Mouse (Mus musculus) cerebellum, postnatal 36 days (tissue): ENCODE measurements around the gene Asgr1.
"Not testable (repeated sequence)": the region's sequence is repeated elsewhere in the genome, so short reads cannot be mapped to it uniquely, and the experiment has no call there.

Experiments used
- DNase-seq, 2 experiments: peaks; one replicate each; pipeline ENCODE4 v3.0.0; 2021 to 2022; ENCODE audit warnings: mixed read lengths in 2 of 2

Asgr1 gene

GRCm38 (mm10) chr11:70053898-70054570, at the start of gene Asgr1:
TSS of gene Asgr1 (plus strand) at chr11:70054085.
- DNase-seq = no peak

GRCm38 (mm10) chr11:70005521-70005920, 48.4 kb upstream of the Asgr1 start:
- DNase-seq = no peak

GRCm38 (mm10) chr11:70010033-70010432, 43.9 kb upstream of the Asgr1 start:
- DNase-seq = no peak

GRCm38 (mm10) chr11:70010548-70010947, 43.3 kb upstream of the Asgr1 start:
- no peak for DNase-seq

GRCm38 (mm10) chr11:70010961-70011360, 42.9 kb upstream of the Asgr1 start:
- DNase-seq = no peak

DNA sequence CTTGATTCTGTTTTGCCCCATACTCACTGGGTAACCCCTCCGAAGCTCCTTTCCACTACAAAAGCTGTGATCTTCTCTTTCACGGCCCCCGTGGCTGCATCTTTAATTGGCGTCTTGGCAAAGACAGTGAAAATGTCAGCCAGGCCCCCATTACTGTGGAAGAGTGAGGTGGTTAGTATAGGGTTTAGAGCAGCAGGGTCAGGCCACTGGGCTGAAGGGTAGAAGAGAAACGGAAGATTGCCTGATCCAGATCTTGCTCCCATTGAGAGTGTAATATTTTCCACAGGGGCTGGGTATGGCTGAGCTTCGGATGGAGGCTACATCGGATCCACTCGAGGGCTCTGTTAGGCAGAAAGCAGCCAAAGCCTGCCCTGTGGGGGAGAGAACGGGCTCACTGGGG, 41.0 kb upstream of the Asgr1 start:
- no peak for DNase-seq

GRCm38 (mm10) chr11:70013408-70013807, 40.5 kb upstream of the Asgr1 start:
- DNase-seq = no peak

DNA sequence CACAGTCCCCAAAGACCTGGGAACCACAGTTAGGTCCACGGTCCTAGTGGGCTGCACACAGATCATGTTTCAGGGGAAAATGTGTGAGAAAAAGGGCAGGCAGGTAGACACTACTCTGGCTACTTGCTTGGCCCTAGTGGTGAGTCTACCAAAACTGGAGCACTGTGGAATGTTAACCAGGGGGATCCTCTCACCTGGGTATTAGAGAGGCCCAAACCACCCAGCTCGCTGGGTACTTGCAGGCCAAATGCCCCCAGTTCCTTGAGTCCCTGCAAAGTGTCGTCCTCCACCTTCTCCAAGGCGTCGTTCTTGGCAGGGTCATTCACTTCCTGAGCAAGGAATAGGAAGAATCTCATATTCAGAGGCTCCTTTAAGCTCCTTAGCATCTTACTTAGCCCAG, 39.8 kb upstream of the Asgr1 start:
- no peak for DNase-seq

DNA sequence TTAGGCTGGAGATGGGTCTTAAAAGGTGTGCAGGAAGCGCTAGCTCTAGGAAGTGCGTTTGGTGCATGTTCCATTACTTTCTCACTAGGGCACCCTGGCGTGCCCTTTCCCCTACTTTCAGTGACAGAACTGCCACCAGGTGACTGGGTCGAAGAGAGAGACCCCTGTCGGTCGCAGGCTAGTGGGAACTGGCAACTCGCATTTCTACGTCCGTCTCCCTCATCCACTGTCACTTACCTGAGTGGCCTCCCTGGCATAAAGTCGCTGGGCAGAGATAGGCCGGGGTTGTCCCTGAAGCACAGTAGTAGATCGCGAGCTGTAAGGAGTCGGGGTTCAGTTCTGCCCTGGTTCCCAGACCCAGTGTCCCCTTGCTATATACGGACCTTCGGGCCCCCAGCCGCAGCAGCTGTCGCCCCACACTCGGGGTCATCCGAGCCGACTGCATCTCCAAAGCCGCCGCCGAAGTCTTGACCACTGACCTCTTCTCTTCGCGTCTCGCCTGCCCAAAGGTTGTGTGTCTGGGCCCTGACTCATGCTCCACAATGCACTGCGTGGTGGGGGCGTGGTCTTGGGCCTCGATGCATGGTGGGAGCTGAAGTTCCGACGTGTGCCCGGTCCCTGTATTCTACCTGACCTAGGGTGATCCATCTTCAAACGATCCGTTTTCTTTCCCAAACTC, 38.9 kb upstream of the Asgr1 start, which contains the start of gene Acadvl:
Gene Acadvl (minus strand): TSS at position 532 of the 679 bp plus-strand sequence.
- peak; percentile 91 for DNase-seq

- DNase-seq = no peak
Observed at GRCm38 (mm10) chr11:70015677-70016076, 38.2 kb upstream of the Asgr1 start.

DNA sequence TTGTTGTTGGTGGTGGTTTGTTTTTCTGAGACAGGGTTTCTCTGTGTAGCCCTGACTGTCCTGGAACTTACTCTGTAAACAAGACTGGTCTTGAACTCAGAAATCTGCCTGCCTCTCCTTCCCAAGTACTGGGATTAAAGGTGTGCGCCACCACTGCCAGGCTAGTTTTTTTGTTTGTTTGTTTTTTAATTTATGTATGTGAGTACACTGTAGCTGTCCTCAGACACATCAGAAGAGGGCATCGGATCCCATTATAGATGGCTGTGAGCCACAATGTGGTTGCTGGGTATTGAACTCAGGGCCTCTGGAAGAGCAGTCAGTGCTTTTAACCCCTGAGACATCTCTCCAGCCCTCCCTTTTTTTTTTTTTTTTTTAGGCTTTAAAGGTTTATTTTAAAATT, 37.7 kb upstream of the Asgr1 start:
- DNase-seq = not testable (repeated sequence)

DNA sequence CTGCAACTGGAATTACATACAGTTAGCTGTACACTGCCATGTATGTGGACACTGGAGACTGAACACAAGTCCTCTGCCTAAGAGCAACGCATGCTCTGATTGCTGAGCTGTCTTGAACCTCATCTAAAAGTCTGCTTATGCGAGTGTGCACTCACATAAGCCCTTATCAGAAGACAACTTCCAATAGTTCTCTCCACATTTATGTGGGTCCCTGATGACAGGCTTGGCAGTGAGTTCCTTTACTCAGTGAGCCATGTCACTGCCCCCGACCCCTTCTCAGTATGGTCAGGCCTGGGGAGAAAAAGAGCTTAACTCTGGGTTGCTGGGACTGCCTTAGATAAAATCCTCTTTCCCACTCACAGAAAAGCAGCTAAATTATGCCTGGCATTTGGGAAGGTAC, 37.2 kb upstream of the Asgr1 start, which contains the start of gene Dlg4:
Gene Dlg4 (plus strand): TSS at position 274 of the 400 bp plus-strand sequence.
- DNase-seq = no peak

- DNase-seq = no peak
Observed at GRCm38 (mm10) chr11:70017199-70017767, 36.6 kb upstream of the Asgr1 start.

- DNase-seq = peak; percentile 77
Observed at GRCm38 (mm10) chr11:70018131-70018990, 35.5 kb upstream of the Asgr1 start.

GRCm38 (mm10) chr11:70019495-70020021, 34.3 kb upstream of the Asgr1 start:
- DNase-seq = no peak

DNA sequence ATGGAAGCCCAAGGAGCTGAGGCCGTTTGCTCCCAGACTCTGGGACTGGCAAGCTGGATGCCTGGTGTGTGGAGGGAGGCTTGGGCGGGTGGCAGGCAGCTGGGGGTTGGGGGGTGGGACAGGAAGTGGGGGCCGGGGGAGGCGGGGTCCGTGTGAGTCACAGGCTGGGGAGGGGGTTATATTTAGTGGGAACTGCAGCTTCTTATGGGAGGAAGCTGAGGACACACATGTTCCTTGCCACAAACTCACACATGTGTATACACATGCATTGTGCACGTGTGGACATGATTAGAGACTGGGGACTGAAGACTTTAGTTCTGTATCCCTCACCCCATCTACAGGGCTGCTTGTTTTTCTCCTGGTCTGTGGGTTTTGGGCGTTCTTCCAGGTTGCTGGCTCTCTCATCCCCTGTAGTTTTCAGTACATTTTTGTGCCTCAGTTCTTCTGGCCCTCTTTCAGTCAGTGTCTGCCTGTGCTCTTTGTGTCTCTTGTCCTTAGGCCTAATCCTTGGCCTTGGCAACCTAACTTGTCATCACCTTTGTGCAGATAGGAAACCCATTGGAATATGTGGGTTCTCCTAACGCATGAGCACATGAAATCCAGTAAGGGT, 33.8 kb upstream of the Asgr1 start:
- no peak for DNase-seq

DNA sequence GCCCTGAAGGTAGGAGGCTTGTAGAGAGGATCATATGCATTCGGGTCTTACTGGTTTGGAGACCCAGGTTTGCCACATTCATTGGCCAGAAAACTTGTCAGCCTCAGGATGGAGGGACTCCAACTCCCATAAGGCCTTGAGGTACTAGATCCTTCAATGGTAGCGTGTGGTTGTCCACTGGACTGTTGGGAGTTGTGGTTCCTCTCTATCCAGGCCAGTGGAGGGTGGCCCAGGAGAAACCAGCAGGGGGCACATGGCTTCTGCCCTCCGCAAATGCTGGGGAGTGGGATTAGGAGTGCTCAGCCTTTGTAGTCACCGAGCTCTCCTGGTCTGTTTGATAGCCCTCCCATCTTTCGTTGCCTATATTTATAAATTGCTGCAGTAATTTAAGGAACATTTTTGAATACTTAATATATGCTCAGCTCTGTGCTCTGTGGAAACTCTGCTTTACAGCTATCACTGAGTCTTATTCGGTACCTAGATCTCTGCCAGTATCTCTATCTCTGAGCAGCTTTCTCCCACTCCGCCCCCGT, 33.1 kb upstream of the Asgr1 start:
- peak; percentile 70 to 76 for DNase-seq

DNA sequence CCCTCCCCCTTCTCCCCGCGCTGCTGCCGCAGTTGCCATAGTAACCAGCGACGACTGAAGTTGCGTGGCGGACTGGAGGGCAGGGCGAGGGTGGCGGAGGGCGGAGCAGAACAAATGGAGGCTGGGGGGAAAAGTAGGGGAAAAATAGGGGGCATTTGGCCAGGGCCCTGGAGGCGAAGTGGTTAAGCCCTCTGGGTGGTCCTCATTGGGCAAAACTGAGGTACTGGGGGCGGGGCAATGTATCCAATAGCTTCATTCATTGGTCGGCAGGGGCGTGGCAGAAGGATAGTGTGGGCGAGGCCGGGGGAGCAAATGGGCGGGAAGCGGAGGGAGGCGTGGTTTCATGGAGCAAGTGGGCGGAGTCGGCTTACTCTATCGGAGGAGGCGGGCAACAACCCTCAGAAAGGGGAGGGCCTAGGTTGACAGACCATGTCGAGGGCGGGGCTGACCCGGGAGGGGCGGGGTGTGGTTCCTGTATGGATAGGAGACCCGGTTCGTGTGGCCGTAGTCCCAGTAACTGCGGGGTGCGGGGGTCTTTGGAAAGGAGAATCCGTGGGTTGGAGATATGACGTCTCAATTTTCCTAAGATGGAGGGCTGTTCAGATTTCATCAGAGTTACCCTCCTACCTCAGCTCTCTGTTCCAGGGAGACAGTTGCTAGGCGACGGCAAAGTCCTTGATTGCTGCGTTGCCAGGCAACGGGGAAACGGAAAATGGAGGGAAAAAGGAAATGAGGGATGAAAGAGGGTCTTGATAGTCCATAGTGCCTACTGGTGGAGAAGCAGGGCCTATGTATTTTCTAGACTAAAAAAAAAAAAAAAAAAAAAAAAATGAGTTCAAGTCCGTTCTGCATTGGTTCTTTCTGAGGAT, 32.4 kb upstream of the Asgr1 start:
- peak; percentile 92 to 93 for DNase-seq

GRCm38 (mm10) chr11:70023481-70024150, 30.3 kb upstream of the Asgr1 start:
- no peak for DNase-seq

- no peak for DNase-seq
Observed at GRCm38 (mm10) chr11:70024151-70024514, 29.8 kb upstream of the Asgr1 start.
